Mouse (Mus musculus): ENCODE data around the gene Ccdc63. TPM values are rescaled to one million over a fixed set of nuclear protein-coding genes. Genes with fewer than 3 reads are reported as not detected.
"Not testable (repeated sequence)": the region's sequence is repeated elsewhere in the genome, so short reads cannot be mapped to it uniquely, and the experiment has no call there.

Ccdc63 gene
- polyA plus RNA-seq (2015; fragmentation: Nextera tagmentation; extraction: Ambion mirVana) = not detected in 2 replicates

DNA sequence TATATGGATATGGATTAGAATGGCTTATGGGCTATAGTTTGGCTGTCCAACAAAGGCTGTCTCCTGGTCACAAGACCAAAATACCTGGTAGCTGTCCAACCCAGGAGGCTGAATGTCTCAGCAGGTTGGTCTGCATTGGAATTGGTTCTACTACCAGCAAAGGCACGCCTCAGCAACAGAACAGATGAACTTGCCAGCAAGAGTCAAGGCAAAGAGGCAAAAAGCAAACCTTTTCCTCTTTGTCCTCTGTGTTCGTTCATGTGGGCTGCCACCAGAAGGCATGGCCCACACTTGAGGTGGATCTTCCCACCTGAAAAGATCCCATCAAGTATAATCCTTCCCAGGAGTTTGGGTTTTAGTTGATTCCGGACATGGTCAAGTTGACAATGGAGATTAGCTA lies at the start of gene Ccdc63:
Ccdc63 (minus strand) TSS at position 101 of the 400 bp plus-strand sequence.
- Histone ChIP-seq H3K4me1 (replicated peaks) (no peaks in the 10 kb centered on the region), H3K27me3 (no peaks in the 10 kb centered on the region), H3K4me2 (no peak within 1 kb of the TSS), H3K4me3 (no peak within 1 kb of the TSS), H3K27ac (replicated peaks) (no peak within 1 kb of the TSS), H3K9ac (no peak within 1 kb of the TSS), H3K36me3 (no peaks in the 10 kb centered on the region), H3K9me3 (no peaks in the 10 kb centered on the region)
- WGBS = 94% methylated on average over 3 of the region's 3 CpGs
- no peak for ATAC-seq (ENCODE audit: low FRiP score, low read depth)

DNA sequence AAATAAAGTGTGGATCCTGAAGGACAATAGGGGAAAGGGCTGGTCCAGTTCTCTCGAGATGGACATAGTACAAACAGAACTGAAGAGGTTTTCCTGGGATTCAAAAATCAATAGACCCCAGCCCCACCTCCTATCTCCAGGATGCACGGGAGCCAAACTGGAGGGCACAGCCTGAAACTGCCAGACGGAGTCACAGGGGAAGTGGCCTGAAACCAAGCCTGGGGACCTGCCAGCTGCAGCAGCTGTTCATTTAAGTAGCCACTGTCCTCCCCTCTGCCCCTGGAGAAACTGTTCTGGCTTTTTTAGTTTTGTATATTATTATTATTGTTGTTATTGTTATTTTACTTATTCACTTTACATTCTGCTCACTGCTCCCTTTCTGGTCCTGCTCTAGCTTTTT lies 48.5 kb upstream of the Ccdc63 start:
- Histone ChIP-seq H3K9me3 (no peaks in the 10 kb centered on the region), H3K36me3 (no peaks in the 10 kb centered on the region), H3K9ac (no peak overlapping the region), H3K4me3 (no peak overlapping the region), H3K27me3 (no peaks in the 10 kb centered on the region), H3K27ac (replicated peaks) (no peak overlapping the region), H3K4me2 (no peak overlapping the region), H3K4me1 (replicated peaks) (no peaks in the 10 kb centered on the region)
- 54% methylated on average over 3 of the region's 3 CpGs for WGBS
- no peak for ATAC-seq (ENCODE audit: low FRiP score, low read depth)

DNA sequence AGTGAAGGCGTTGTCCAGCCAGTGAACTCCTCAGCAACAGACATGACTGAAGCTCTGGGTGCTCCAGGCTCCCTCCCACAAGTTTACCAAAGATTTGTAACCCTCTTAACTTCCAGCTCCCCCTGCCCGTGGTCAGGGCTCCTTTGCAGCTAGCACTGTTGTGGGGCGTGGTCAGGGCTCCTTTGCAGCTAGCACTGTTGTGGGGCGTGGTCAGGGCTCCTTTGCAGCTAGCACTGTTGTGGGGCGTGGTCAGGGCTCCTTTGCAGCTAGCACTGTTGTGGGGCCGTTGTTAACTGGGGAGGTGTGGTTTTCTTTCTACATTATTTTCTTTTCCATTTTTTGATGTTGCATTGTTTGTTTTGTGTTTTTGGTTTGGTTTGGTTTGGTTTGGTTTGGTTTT lies 44.2 kb upstream of the Ccdc63 start:
- whole genome bisulfite sequencing = 98% methylated on average over 6 of the region's 6 CpGs
- H3K4me3 ChIP-seq; H3K4me1 ChIP-seq (replicated peaks); H3K4me2 ChIP-seq; ATAC-seq (ENCODE audit: low FRiP score, low read depth); H3K27me3 ChIP-seq; H3K27ac ChIP-seq (replicated peaks); H3K9me3 ChIP-seq; H3K9ac ChIP-seq; H3K36me3 ChIP-seq: not testable (repeated sequence)

DNA sequence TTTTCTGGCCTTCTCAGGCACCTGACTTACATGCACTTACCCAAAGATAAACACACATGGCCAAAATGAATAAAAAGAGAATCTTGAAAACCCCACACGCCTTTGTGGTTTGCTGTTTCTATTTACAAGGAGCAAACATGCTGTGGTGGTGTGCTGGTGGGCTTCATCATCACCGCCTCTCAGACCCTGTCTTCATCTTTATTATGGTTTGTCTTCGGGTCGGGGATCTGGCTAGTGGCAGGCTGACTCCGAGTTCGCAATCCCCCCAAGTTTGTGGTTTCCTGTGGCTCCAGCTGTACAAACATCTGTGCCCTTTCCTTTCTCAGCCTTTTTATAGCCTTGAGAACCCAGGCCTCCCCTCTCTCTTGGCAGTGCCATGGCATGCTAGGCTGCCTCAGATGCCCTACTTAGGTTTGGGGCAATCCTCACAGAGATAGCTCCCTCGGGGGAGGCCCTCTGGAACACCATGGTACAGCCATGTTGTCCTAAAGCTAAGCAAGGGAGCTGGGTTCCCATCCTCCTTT lies 43.7 kb upstream of the Ccdc63 start:
- Histone ChIP-seq H3K4me3 (no peak overlapping the region), H3K9me3 (no peaks in the 10 kb centered on the region), H3K36me3 (no peaks in the 10 kb centered on the region), H3K4me1 (replicated peaks) (no peaks in the 10 kb centered on the region), H3K27ac (replicated peaks) (no peak overlapping the region), H3K27me3 (no peaks in the 10 kb centered on the region), H3K4me2 (no peak overlapping the region), H3K9ac (no peak overlapping the region)
- no peak for ATAC-seq (ENCODE audit: low FRiP score, low read depth)
- WGBS = 91% methylated on average over 7 of the region's 7 CpGs

DNA sequence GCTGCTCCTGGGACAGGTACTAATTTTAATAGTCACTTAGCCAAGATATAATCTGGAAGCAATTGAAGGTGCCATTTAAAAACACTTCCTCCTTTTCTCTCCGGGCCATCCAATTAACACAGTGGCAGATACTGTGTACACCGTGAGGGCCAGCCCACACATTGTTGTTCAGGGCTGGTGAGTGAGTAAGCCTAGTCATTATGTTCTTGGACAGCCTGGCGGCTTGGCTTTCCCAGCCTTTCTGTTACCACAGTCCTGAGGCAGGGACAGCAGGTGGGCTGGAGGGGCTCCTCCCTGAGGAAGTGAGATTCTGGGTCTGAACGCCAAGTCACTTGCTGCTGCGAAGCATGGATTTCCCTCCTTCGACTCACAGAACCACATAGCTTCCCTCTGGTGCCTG lies 39.0 kb upstream of the Ccdc63 start:
- no peak for ATAC-seq (ENCODE audit: low FRiP score, low read depth)
- no peak overlapping the region for H3K27ac ChIP-seq (replicated peaks)
- 61% methylated on average over 6 of the region's 6 CpGs for WGBS

DNA sequence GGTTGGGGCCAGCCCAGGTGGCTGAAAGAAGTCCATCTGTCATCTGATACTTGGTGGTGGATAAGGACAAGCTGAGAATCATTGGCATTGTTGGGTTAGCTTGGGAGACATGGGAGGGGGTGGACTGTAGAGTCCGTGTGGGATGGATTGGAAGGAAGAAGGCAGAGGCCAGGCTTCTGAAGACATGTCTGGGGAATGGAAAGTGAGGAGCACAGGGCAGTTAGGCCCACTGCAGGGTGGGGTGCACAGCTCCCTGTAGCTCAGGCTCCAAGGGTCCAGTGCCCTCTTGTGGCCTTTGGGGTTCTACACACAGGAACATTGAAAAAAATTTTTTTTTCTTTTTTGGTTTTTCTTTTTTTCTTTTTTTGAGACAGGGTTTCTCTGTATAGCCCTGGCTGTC lies 35.8 kb upstream of the Ccdc63 start:
- Histone ChIP-seq H3K27ac (replicated peaks) (no peak overlapping the region), H3K4me3 (no peak overlapping the region), H3K27me3 (no peaks in the 10 kb centered on the region), H3K4me2 (no peak overlapping the region), H3K9ac (no peak overlapping the region), H3K9me3 (no peaks in the 10 kb centered on the region), H3K4me1 (replicated peaks) (no peaks in the 10 kb centered on the region), H3K36me3 (peaks cover 37% of the 10 kb centered on the region)
- ATAC-seq (ENCODE audit: low FRiP score, low read depth) = no peak
- 38% methylated on average over 1 of the region's 1 CpGs for WGBS

More for the DNA sequence above, 39.0 kb upstream of the Ccdc63 start:
- Histone ChIP-seq H3K36me3 (peaks cover 16% of the 10 kb centered on the region), H3K4me3 (no peak overlapping the region), H3K9ac (no peak overlapping the region), H3K4me2 (no peak overlapping the region), H3K27me3 (no peaks in the 10 kb centered on the region), H3K4me1 (replicated peaks) (no peaks in the 10 kb centered on the region), H3K9me3 (no peaks in the 10 kb centered on the region)

DNA sequence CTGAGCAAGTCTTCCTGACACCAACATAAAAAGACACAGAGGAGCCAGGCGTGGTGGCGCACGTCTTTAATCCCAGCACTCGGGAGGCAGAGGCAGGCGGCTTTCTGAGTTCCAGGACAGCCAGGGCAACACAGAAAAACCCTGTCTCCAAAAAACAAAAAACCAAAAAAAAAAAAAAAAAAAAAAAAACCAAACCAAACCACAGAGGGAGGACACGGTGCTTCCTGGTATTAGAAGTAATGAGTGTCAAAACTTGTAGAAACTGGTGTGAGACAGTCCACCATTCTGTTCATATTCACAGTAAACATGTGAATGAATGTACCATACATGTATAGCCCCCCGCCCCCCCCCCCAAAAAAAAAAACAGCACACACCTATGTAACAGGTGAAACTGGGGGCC lies 35.3 kb upstream of the Ccdc63 start:
- ATAC-seq (ENCODE audit: low FRiP score, low read depth) = no peak

DNA sequence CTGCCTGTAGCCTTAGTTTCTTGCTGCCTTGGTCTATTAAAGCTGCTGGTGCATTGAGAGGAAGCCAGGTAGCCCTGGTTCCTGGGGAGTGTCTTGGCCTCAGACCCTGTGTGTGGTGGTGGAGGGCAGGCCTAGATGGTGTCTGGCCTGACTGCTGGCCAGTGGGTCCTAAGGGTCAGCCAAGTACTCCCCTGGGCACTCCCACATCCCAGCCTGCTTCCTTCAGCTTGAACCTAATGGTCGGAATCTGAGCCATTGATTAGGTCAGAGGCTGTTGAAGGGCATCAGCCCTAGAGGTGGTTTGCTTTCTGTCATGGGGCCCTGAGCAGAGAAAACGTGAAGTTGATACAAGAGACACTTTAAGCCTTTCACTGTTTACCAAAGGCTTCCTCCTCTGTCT lies 34.8 kb upstream of the Ccdc63 start:
- Histone ChIP-seq H3K9me3 (no peaks in the 10 kb centered on the region), H3K27ac (replicated peaks) (no peak overlapping the region), H3K27me3 (no peaks in the 10 kb centered on the region), H3K4me2 (no peak overlapping the region), H3K36me3 (peaks cover 47% of the 10 kb centered on the region), H3K4me3 (no peak overlapping the region), H3K9ac (no peak overlapping the region), H3K4me1 (replicated peaks) (no peaks in the 10 kb centered on the region)
- ATAC-seq (ENCODE audit: low FRiP score, low read depth) = no peak
- 75% methylated on average over 2 of the region's 2 CpGs for WGBS

More for the DNA sequence above, 35.3 kb upstream of the Ccdc63 start:
- no peaks in the 10 kb centered on the region for H3K9me3 ChIP-seq
- no peaks in the 10 kb centered on the region for H3K4me1 ChIP-seq (replicated peaks)
- no peaks in the 10 kb centered on the region for H3K27me3 ChIP-seq
- WGBS = 88% methylated on average over 7 of the region's 7 CpGs
- no peak overlapping the region for H3K4me3 ChIP-seq
- H3K27ac ChIP-seq (replicated peaks) = no peak overlapping the region
- no peak overlapping the region for H3K4me2 ChIP-seq
- peaks cover 41% of the 10 kb centered on the region for H3K36me3 ChIP-seq
- H3K9ac ChIP-seq = no peak overlapping the region

DNA sequence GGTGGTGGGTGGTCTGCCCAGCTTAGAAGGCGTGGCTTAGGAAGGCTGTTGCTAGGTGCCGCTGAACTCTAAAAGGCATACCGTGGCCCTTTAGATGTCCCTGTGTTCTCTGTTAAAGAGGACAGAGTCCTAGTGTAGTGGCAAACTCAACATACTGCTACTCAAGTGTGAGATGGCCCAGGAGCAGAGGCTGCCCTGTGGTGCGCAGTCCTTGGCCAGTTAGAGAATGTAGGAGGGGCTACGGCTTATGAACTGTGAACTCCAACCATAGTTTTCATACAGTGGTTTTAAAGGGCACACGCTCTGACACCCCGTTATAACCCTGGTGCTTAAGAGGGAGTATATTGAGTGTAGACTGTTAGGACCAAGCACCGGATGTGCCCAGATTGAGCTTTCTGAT lies 30.4 kb upstream of the Ccdc63 start:
- peaks cover 12% of the 10 kb centered on the region for H3K4me1 ChIP-seq (replicated peaks)
- peaks cover 60% of the 10 kb centered on the region for H3K36me3 ChIP-seq
- H3K4me2 ChIP-seq = no peak overlapping the region
- ATAC-seq (ENCODE audit: low FRiP score, low read depth) = no peak
- WGBS = 91% methylated on average over 8 of the region's 8 CpGs
- no peaks in the 10 kb centered on the region for H3K9me3 ChIP-seq
- H3K9ac ChIP-seq = no peak overlapping the region
- no peaks in the 10 kb centered on the region for H3K27me3 ChIP-seq
- no peak overlapping the region for H3K27ac ChIP-seq (replicated peaks)
- H3K4me3 ChIP-seq = no peak overlapping the region

DNA sequence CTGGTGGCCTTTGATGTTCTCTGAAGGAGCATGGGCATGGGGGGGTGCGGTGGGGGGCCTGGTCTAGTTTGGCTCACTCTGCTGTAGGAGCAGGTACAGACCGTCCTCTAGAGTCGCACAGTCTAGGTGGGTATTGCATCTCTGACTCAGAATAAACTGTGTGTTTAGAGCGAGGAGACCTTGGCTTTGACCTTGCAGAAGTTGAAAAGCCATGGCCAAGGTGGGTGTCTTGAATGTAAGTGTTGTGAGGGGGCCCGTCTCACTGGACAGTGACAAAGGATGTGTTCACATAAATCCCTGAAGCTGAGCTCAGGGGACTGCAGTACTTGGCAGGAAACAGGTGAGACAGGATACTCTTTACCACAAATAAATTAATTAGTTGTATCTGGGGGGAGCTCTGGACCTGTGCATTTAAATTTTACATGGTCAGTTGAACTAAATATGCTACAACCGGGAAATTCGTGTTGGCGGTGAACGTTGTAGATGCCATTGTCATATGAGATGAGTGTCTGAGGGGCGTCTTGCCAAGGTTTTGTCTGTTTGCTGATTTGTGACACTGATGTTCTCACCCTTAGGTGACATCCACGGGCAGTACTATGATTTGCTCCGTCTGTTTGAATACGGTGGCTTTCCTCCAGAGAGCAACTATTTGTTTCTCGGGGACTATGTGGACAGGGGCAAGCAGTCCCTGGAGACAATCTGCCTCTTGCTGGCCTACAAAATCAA lies 27.9 kb upstream of the Ccdc63 start:
- no peak for ATAC-seq (ENCODE audit: low FRiP score, low read depth)
- 88% methylated on average over 14 of the region's 14 CpGs for WGBS
- Histone ChIP-seq H3K9ac (no peak overlapping the region), H3K36me3 (peaks cover 48% of the 10 kb centered on the region), H3K4me3 (no peak overlapping the region), H3K9me3 (no peaks in the 10 kb centered on the region), H3K27me3 (no peaks in the 10 kb centered on the region), H3K27ac (replicated peaks) (no peak overlapping the region), H3K4me2 (no peak overlapping the region), H3K4me1 (replicated peaks) (peaks cover 37% of the 10 kb centered on the region)

DNA sequence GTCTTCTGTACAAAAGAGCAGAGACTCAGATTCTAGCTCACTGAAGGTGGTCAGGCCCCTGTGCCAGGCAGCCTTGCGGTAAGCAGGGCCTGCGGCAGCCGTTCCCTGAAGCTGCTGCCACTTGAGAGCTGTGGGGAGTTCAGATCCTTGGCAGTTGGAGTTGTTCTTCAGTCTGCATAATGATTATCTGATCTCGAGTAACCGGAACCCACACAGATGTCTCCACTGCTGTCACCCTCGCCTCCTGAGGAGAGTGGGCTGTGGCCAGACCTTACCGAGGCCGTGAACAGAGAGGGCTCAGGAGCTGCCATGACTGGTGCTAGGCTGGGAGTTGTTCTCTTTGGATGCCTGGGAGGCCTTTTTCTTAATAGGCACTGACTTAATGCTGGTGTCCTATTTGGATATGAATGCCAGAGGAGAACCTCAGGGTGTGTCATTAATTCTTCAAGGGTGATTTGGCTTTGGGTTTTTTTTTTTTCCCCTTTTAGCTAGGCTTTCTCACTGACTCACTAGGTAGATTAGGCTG lies 26.1 kb upstream of the Ccdc63 start:
- Histone ChIP-seq H3K9ac (no peak overlapping the region; the same call in 1 of the 2 replicates), H3K4me3 (no peak overlapping the region), H3K4me2 (peak overlapping the region; percentile 18; the same call in 1 of the 2 replicates), H3K36me3 (peaks cover 34% of the 10 kb centered on the region), H3K9me3 (no peaks in the 10 kb centered on the region), H3K4me1 (replicated peaks) (peaks cover 56% of the 10 kb centered on the region), H3K27ac (replicated peaks) (peak overlapping the region; percentile 56), H3K27me3 (no peaks in the 10 kb centered on the region)
- 32% methylated on average over 8 of the region's 8 CpGs for WGBS
- ATAC-seq (ENCODE audit: low FRiP score, low read depth) = 0 out of 2 replicates have a peak, but pooled peaks have one; percentile 11

DNA sequence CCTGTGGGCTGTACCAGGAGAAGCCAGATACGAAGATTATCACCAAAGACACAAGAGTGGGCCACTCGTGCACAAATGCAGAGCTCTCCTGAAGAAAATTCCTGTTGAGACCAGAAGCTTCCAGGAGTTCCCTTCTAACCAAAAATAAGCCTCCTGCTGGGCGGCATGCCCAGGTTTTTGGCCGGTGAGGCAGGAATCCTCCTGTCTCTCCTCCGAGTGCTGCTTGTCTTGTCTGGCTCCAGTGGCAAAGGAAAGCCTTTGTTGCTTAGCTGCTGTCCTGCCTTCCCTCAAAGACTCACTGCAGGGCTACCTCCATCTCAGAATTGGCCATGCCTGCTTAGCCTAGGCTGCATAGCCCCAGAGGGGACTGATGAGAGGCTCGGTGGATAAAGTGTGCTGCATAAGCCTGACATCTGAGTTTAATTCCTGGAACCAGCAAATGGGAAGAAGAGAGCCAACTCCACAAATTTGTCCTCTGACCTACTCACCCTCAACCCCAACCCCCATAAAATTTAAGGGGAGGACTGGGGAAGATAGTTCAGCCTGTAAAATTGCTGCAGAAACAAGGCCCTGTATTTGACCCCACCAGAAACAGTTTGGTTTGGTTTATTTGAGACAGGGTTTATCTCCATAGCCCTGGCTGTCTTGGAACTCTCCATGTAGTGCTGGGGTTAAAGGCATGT lies 24.8 kb upstream of the Ccdc63 start:
- 51% methylated on average over 6 of the region's 6 CpGs for WGBS
- Histone ChIP-seq H3K4me1 (replicated peaks) (peaks cover 69% of the 10 kb centered on the region), H3K4me2 (no peak overlapping the region), H3K4me3 (no peak overlapping the region), H3K36me3 (peaks cover 20% of the 10 kb centered on the region), H3K27me3 (no peaks in the 10 kb centered on the region), H3K27ac (replicated peaks) (0 out of 2 replicates have a peak overlapping the region, but pooled peaks have one; percentile 1), H3K9me3 (no peaks in the 10 kb centered on the region), H3K9ac (no peak overlapping the region)
- no peak for ATAC-seq (ENCODE audit: low FRiP score, low read depth)
